Mouse (Mus musculus) cerebellum, adult 9-10 months (tissue): Measurements from ENCODE around the gene Ddx42.
A peak's percentile ranks its signal among the peaks of the same experiment; 100 is the strongest.

Experiments used
- DNase-seq: peaks from one replicate; pipeline ENCODE4 v3.0.0; 2022

Ddx42 gene

GRCm38 (mm10) chr11:106271131-106271793, 54.5 kb downstream of the Ddx42 start:
- DNase-seq: peak; percentile 80

GRCm38 (mm10) chr11:106271794-106272643, 55.3 kb downstream of the Ddx42 start:
- peak; percentile 73 for DNase-seq

- peak; percentile 99 for DNase-seq
These were observed 56.1 kb downstream of the Ddx42 start, which contains the start of gene Smarcd2 for GRCm38 (mm10) chr11:106272644-106273310. Gene Smarcd2 (minus strand): TSS chr11:106272972.

- no peak for DNase-seq
These were observed 56.6 kb downstream of the Ddx42 start for GRCm38 (mm10) chr11:106273311-106273684.

GRCm38 (mm10) chr11:106273811-106274210, 57.1 kb downstream of the Ddx42 start:
- no peak for DNase-seq

GRCm38 (mm10) chr11:106274374-106274773, 57.6 kb downstream of the Ddx42 start:
- peak; percentile 69 for DNase-seq

- peak; percentile 67 for DNase-seq
These were observed 58.3 kb downstream of the Ddx42 start for GRCm38 (mm10) chr11:106274971-106275411.

- peak; percentile 96 for DNase-seq
These were observed 59.7 kb downstream of the Ddx42 start, which contains the start of gene Tcam1 for GRCm38 (mm10) chr11:106276454-106276853. Gene Tcam1 (plus strand): TSS chr11:106276672.

- no peak for DNase-seq
These were observed 65.7 kb downstream of the Ddx42 start for GRCm38 (mm10) chr11:106282452-106282851.

GRCm38 (mm10) chr11:106283371-106283770, 66.6 kb downstream of the Ddx42 start:
- DNase-seq: peak; percentile 74

- DNase-seq: no peak
These were observed 67.4 kb downstream of the Ddx42 start for GRCm38 (mm10) chr11:106284126-106284525.

- DNase-seq: peak; percentile 67
These were observed 69.5 kb downstream of the Ddx42 start for GRCm38 (mm10) chr11:106286206-106286605.

GRCm38 (mm10) chr11:106286987-106287386, 70.3 kb downstream of the Ddx42 start:
- peak; percentile 93 for DNase-seq

GRCm38 (mm10) chr11:106289369-106289768, 72.6 kb downstream of the Ddx42 start:
- peak; percentile 94 for DNase-seq

- peak; percentile 64 for DNase-seq
These were observed 73.7 kb downstream of the Ddx42 start for GRCm38 (mm10) chr11:106290376-106290775.

- peak; percentile 94 for DNase-seq
These were observed 75.1 kb downstream of the Ddx42 start for GRCm38 (mm10) chr11:106291861-106292260.
